Mouse (Mus musculus) neural tube, embryonic 10.5 days (tissue): ENCODE measurements at regions not wholly inside any gene's neighbourhood (a gene's known extent, or its start where the extent isn't known, plus 50 kb on each side); places are given as distances from the start of the nearest gene placed in this dataset.
A peak's percentile ranks its signal among the peaks of the same experiment; 100 is the strongest.
"Not testable (repeated sequence)": the region's sequence is repeated elsewhere in the genome, so short reads cannot be mapped to it uniquely, and the experiment has no call there.

Experiments
- DNase-seq: peaks from one replicate; pipeline ENCODE4 v3.0.0-alpha.2; 2017; ENCODE audit warnings: low spot score; ENCODE audit errors: extremely low spot score

- DNase-seq: peak; percentile 60
Observed at GRCm38 (mm10) chr3:80079801-80080418, 195.6 kb downstream of the Fam198b start.

GRCm38 (mm10) chr3:80081210-80081609 lies 196.9 kb downstream of the Fam198b start:
- DNase-seq: no peak

- DNase-seq: no peak
Observed at GRCm38 (mm10) chr3:80082780-80083519, 198.6 kb downstream of the Fam198b start.

- no peak for DNase-seq
Observed at GRCm38 (mm10) chr3:80084168-80084567, 199.8 kb downstream of the Fam198b start.

GRCm38 (mm10) chr3:80099625-80100024 lies 215.3 kb downstream of the Fam198b start:
- DNase-seq: no peak

GRCm38 (mm10) chr3:80120177-80120736 lies 235.9 kb downstream of the Fam198b start:
- no peak for DNase-seq

- no peak for DNase-seq
Observed at GRCm38 (mm10) chr3:80123666-80124065, 239.3 kb downstream of the Fam198b start.

- DNase-seq: no peak
Observed at GRCm38 (mm10) chr3:80124621-80125020, 240.3 kb downstream of the Fam198b start.

GRCm38 (mm10) chr3:80141697-80142096 lies 257.4 kb downstream of the Fam198b start:
- DNase-seq: no peak

GRCm38 (mm10) chr3:80160473-80160872 lies 276.1 kb downstream of the Fam198b start:
- DNase-seq: no peak

GRCm38 (mm10) chr3:80181749-80182148 lies 297.4 kb downstream of the Fam198b start:
- DNase-seq: no peak

GRCm38 (mm10) chr3:80182161-80182560 lies 297.8 kb downstream of the Fam198b start:
- DNase-seq: not testable (repeated sequence)

- no peak for DNase-seq
Observed at GRCm38 (mm10) chr3:80187406-80187805, 303.1 kb downstream of the Fam198b start.

GRCm38 (mm10) chr3:80200904-80201303 lies 316.6 kb downstream of the Fam198b start:
- no peak for DNase-seq

- DNase-seq: no peak
Observed at GRCm38 (mm10) chr3:80204821-80205220, 320.5 kb downstream of the Fam198b start.

- DNase-seq: no peak
Observed at GRCm38 (mm10) chr3:80205351-80205750, 321.0 kb downstream of the Fam198b start.

- DNase-seq: no peak
Observed at GRCm38 (mm10) chr3:80207022-80207421, 322.7 kb downstream of the Fam198b start.

- no peak for DNase-seq
Observed at GRCm38 (mm10) chr3:80208028-80208427, 323.7 kb downstream of the Fam198b start.

- no peak for DNase-seq
Observed at GRCm38 (mm10) chr3:80209596-80209995, 325.3 kb downstream of the Fam198b start.

- no peak for DNase-seq
Observed at GRCm38 (mm10) chr3:80211323-80212109, 327.2 kb downstream of the Fam198b start.

GRCm38 (mm10) chr3:80248611-80249010 lies 364.3 kb downstream of the Fam198b start:
- no peak for DNase-seq

- no peak for DNase-seq
Observed at GRCm38 (mm10) chr3:80249974-80250373, 365.6 kb downstream of the Fam198b start.
